11 mouse cellular contexts compared by ENCODE assay signal in the genomic region with DNA sequence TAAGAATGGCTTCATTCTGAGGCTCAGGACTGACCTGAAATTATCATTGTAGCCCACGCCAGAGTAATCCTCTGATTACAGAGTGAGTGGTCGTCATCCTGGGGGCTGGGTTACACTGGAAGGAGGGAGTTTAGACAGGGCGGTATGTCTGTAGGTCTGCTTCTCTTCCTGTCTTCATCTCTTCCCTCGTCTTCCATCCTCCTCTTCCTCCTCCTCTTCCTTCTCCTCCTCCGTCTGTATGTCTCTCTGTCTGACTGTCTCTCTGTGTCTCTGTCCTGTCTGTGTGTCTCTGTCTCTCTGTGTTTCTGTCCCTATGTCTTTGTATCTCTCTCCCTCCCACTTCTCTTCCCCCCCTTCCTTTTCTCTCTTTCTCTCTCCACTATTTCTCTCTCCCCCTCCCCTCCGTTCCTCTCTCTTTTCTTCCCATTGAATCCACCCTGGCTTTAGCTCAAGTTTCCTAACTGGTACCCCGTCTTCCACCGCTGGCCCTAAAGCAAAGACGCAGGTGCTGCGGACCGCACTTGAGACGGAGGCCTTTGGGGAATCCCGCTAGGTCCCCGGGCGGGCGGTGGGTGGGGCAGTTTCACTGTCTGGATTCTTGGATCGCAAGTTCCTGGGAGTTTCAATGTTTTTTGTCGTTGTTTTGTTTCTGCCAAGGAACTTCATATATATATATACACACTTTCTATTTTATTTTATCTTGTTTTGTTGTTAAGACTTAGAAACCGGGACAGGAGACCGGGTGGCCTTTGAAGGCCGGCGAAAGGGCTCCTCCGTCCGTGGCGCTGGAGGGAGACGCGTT. TPM values are rescaled to one million over a fixed set of nuclear protein-coding genes. Genes with fewer than 3 reads are reported as not detected.
DNase-seq lines count a peak whose midpoint lies in the region; ATAC-seq and TF ChIP-seq lines count a peak whose summit lies in the region.
"Had no signal": no experiment of that assay in that cellular context is flagged by ENCODE, and none has a peak within 500 bp of the region (broad histone marks: within the 10 kb centered on the region; RNA-seq: fewer than 3 reads in every experiment).

No protein-coding gene starts in this region.

- no peak overlapping the region for H3K9ac ChIP-seq in heart, embryonic 14.5 days (ENCODE audit: low read length)
- no peak overlapping the region for H3K9ac ChIP-seq in hindbrain, embryonic 11.5 days (ENCODE audit: low read depth, low read length)
- H3K9ac ChIP-seq in stomach, postnatal 0 days (ENCODE audit: low read length) = no peak overlapping the region

- TF ChIP-seq CTCF in stomach, postnatal 0 days (IDR thresholded peaks at IDR 0.05; ENCODE audit: low read depth) = no peak

- peak overlapping the region; percentile 14; the same call in 1 of the 2 replicates for H3K4me2 ChIP-seq in heart, embryonic 14.5 days (ENCODE audit: low read length)
- no peak overlapping the region for H3K4me2 ChIP-seq in hindbrain, embryonic 11.5 days (replicated peaks; ENCODE audit: low read depth, low read length)
- H3K4me2 ChIP-seq in stomach, postnatal 0 days (replicated peaks; ENCODE audit: low read depth) = 0 out of 2 replicates have a peak overlapping the region, but pooled peaks have one; percentile 6

- H3K36me3 ChIP-seq in heart, embryonic 14.5 days (ENCODE audit: control insufficient read depth, insufficient read depth, low read length) = no peaks in the 10 kb centered on the region
- H3K36me3 ChIP-seq in hindbrain, embryonic 11.5 days (ENCODE audit: control insufficient read depth, insufficient read depth, low read length) = no peaks in the 10 kb centered on the region
- H3K36me3 ChIP-seq in stomach, postnatal 0 days (ENCODE audit: control insufficient read depth, insufficient read depth, low read length) = no peaks in the 10 kb centered on the region

- ATAC-seq in heart, embryonic 14.5 days (ENCODE audit: insufficient number of reproducible peaks, insufficient read depth, low FRiP score, low read depth) = no peak
- no peak for ATAC-seq in hindbrain, embryonic 11.5 days (ENCODE audit: low FRiP score)
- no peak for ATAC-seq in stomach, postnatal 0 days (ENCODE audit: low FRiP score, low TSS enrichment)

- no peak overlapping the region for H3K27ac ChIP-seq in heart, embryonic 14.5 days (replicated peaks in 1 of 2; ENCODE audit: control insufficient read depth in 1 of 2, insufficient read depth in 1 of 2, low read depth in 2 of 2, low read length in 2 of 2)
- no peak overlapping the region for H3K27ac ChIP-seq in hindbrain, embryonic 11.5 days (ENCODE audit: low read depth, low read length)
- H3K27ac ChIP-seq in stomach, postnatal 0 days (replicated peaks) = no peak overlapping the region
- H3K27ac ChIP-seq: macrophage had no signal

- peaks cover 96% of the 10 kb centered on the region for H3K27me3 ChIP-seq in heart, embryonic 14.5 days (ENCODE audit: control insufficient read depth, insufficient read depth, low read length)
- peaks cover 81% of the 10 kb centered on the region for H3K27me3 ChIP-seq in hindbrain, embryonic 11.5 days (ENCODE audit: control insufficient read depth, insufficient read depth, low read length)
- H3K27me3 ChIP-seq in stomach, postnatal 0 days (ENCODE audit: control insufficient read depth, insufficient read depth, low read length) = peaks cover 15% of the 10 kb centered on the region; the same call in 1 of the 2 replicates

- no peak for TF ChIP-seq EP300 in stomach, postnatal 0 days (optimal IDR thresholded peaks at IDR 0.05)

- H3K4me3 ChIP-seq in heart, embryonic 14.5 days (ENCODE audit: control insufficient read depth in 1 of 2, insufficient read depth in 1 of 2, low read depth in 1 of 2, low read length in 2 of 2) = peak overlapping the region in 1 of 2 experiments; percentile 7; a peak in 1 of 4 replicates
- no peak overlapping the region for H3K4me3 ChIP-seq in hindbrain, embryonic 11.5 days (ENCODE audit: low read depth, low read length)
- H3K4me3 ChIP-seq in stomach, postnatal 0 days (ENCODE audit: low read depth, low read length) = no peak overlapping the region

- H3K9me3 ChIP-seq in heart, embryonic 14.5 days (ENCODE audit: control insufficient read depth, low read length) = no peaks in the 10 kb centered on the region
- H3K9me3 ChIP-seq in hindbrain, embryonic 11.5 days (ENCODE audit: control insufficient read depth, low read length) = no peaks in the 10 kb centered on the region
- H3K9me3 ChIP-seq in stomach, postnatal 0 days (ENCODE audit: control insufficient read depth, low read length) = no peaks in the 10 kb centered on the region

- 2% methylated on average over 27 of the region's 27 CpGs for WGBS in heart, embryonic 14.5 days
- under 1% methylated on average over 27 of the region's 27 CpGs for WGBS in hindbrain, embryonic 11.5 days
- 3% methylated on average over 27 of the region's 27 CpGs for WGBS in stomach, postnatal 0 days

- no peak for DNase-seq in heart, postnatal 4 days
- DNase-seq in ovary, postnatal 36 days (ENCODE audit: low spot score) = peak; percentile 16
- DNase-seq in ovary, postnatal 14 days (ENCODE audit: low spot score) = no peak
- peak; percentile 46 for DNase-seq in hindbrain, embryonic 11.5 days (ENCODE audit: low spot score)
- DNase-seq in stomach, postnatal 0 days (ENCODE audit: low spot score) = no peak
- DNase-seq in gastrocnemius, adult 18-20 months (ENCODE audit: low spot score) = no peak
- DNase-seq in thymus, postnatal 36 days = no peak
- DNase-seq: retina, postnatal 1 day had no signal

- H3K4me1 ChIP-seq in heart, embryonic 14.5 days (ENCODE audit: control insufficient read depth in 2 of 2, insufficient read depth in 2 of 2, low read length in 2 of 2) = peaks cover 3% of the 10 kb centered on the region in 2 experiments; a peak in 1 of 4 replicates
- H3K4me1 ChIP-seq in hindbrain, embryonic 11.5 days (replicated peaks; ENCODE audit: control insufficient read depth, insufficient read depth, low read length) = peaks cover 10% of the 10 kb centered on the region; the same call in 1 of the 2 replicates
- H3K4me1 ChIP-seq in stomach, postnatal 0 days (replicated peaks; ENCODE audit: control insufficient read depth, insufficient read depth) = no peaks in the 10 kb centered on the region

RNA-seq across cellular contexts. Expression of gene Gsx2, which starts 8.4 kb away (rescaled TPM):
- not detected in 2 replicates for polyA plus RNA-seq in heart, embryonic 14.5 days (2014; fragmentation: Nextera tagmentation; extraction: Ambion mirVana)
- not detected for total RNA-seq in heart, postnatal 4 days (2021)
- 5.5 and 6.0 TPM in 2 replicates for polyA plus RNA-seq in hindbrain, embryonic 11.5 days (2014; fragmentation: Nextera tagmentation; extraction: Ambion mirVana)
- not detected in 2 replicates for polyA plus RNA-seq in stomach, postnatal 0 days (2015; fragmentation: Nextera tagmentation; extraction: Ambion mirVana)
- not detected for total RNA-seq in gastrocnemius, adult 18-20 months (2021)
- total RNA-seq: gastrocnemius, postnatal 4 days had no signal
- polyA plus RNA-seq: macrophage had no signal

RNA-seq across cellular contexts. Expression of gene Chic2, which starts 39.2 kb away (rescaled TPM):
- polyA plus RNA-seq in heart, embryonic 14.5 days (2014; fragmentation: Nextera tagmentation; extraction: Ambion mirVana) = 38.1 and 40.0 TPM in 2 replicates
- 10 to 100 TPM; 29.3 to 29.6 TPM for total RNA-seq in heart, postnatal 4 days (2021)
- 50.9 and 52.3 TPM in 2 replicates for polyA plus RNA-seq in hindbrain, embryonic 11.5 days (2014; fragmentation: Nextera tagmentation; extraction: Ambion mirVana)
- polyA plus RNA-seq in stomach, postnatal 0 days (2015; fragmentation: Nextera tagmentation; extraction: Ambion mirVana) = 42.2 and 43.2 TPM in 2 replicates
- total RNA-seq in gastrocnemius, adult 18-20 months (2021) = 10 to 100 TPM; 10.3 to 12.3 TPM

Comparison
In these comparisons a context has a peak if more than half of its experiments do, and no peak if none do; other contexts are left out.
1. DNase-seq: peak in ovary, postnatal 36 days (single experiment) and hindbrain, embryonic 11.5 days (single experiment); none in heart, postnatal 4 days (single experiment), ovary, postnatal 14 days (single experiment), stomach, postnatal 0 days (single experiment), gastrocnemius, adult 18-20 months (single experiment) and thymus, postnatal 36 days (0 of 2).